Mouse (Mus musculus) gastrocnemius, postnatal 10 days (tissue): ENCODE measurements around the gene Rab9. TPM values are rescaled to one million over a fixed set of nuclear protein-coding genes. Genes with fewer than 3 reads are reported as not detected.
"Not testable (repeated sequence)": the region's sequence is repeated elsewhere in the genome, so short reads cannot be mapped to it uniquely, and the experiment has no call there.

Experiments used
- DNase-seq: peaks from one replicate; pipeline ENCODE4 v3.0.0; 2021; ENCODE audit warnings: mixed read lengths
- long read RNA-seq, 2 experiments: library from polyadenylated mRNA; stranded (forward); transcript quantifications; one replicate each; pipeline ENCODE4 v2.0.0; 2021
- total RNA-seq, 2 experiments: library from RNA; stranded (reverse); gene quantifications; 2 replicates each; pipeline ENCODE4 v1.2.3; 2021

The Rab9 gene
- total RNA-seq: 10 to 100 TPM; 20.2 to 20.4 TPM
- long read RNA-seq, experiment 1, transcript Rab9-202 (3 exons, 1,447 nt): major isoform, 12 of 13 reads
- long read RNA-seq, experiment 1, partial matches to known transcripts: 0 of 13 reads
- long read RNA-seq, experiment 1, other reads (novel, unspliced or antisense): 1 of 13 reads
- long read RNA-seq, experiment 2, transcript Rab9-202 (3 exons, 1,447 nt): major isoform, 19 of 19 reads
- long read RNA-seq, experiment 2, partial matches to known transcripts: 0 of 19 reads
- long read RNA-seq, experiment 2, other reads (novel, unspliced or antisense): 0 of 19 reads

DNA sequence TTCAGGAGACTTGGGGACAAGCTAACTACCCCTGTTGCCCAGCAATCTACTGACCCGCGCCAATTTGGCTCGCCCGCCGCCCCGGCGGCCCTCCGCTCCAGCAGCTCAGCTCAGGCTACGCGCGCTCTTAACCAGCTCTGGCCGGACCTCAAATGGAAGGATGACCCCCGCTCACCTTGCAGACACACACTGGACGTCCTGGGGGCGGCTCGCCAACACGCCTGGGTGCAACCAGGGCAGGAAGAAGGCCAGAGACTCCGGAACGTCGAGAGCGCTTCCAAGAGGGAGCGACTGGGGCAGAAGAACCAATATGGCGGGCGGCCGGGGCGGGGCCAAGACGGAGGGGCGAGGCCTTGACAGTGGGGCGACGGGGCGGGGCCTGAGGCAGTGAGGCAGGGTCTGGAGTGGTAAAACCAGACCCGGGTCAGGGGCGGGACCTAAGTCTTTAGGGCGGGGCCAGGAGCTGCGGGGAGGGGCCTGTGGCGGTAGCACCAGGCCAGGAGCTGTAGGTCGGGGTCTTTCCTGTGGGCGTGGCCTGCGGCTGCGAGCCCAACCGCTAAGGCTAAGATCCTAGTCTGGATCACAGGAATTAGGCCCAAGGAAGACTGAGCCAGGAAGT, at the start of gene Rab9:
Gene Rab9 (minus strand): TSS at position 503 of the 619 bp plus-strand sequence.
- peak; percentile 90 for DNase-seq

DNA sequence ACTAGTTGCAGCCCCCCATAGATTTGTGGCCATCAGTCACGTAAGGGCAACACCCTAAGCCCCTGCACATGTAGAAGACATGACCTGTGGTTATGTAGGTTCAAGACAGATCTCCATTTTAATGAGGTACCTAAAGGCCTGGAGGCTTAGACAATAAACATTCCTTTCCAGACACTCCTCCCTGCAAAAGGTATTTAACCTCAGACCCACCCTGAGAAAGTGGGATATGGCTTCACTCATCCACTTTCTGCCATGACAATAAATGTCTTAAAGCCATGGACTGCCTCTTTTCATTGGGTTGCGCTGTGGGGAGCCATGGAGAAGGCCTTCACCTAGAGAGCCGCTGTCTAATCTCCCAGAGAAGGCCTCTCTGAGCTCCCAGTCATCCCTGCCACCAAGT, 48.5 kb upstream of the Rab9 start:
- no peak for DNase-seq

DNA sequence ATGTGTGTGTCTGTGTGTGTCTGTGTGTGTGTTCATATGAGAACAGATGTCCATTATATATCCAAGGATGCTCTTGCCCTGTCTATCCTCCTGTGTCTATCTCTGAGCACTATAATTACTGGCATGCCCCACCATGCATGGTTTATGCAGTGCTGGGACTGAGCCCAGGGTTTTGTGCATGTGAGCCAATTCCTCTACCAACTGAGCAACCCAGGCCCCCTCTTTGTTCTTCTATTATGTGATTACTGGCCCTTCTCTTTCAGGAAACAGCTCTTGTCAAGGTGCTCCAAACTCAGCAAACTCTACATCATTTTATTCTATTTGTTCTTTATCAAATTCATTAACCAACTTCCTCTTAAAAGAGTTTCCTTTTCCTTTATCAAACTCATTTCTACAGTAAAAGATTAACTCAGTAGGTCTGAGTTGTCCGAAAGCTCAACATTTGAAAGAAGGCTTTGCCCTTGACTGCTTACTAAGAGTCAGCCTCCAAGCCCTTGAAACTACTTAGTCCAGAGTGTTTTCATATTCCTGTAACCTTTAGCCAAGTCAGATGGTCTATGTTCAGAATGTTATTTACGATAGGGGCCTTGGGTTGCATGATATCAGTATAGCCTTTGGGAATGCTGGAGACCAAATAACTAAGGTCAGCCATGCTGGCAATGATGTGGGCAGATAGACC, 46.1 kb upstream of the Rab9 start:
- DNase-seq: no peak

DNA sequence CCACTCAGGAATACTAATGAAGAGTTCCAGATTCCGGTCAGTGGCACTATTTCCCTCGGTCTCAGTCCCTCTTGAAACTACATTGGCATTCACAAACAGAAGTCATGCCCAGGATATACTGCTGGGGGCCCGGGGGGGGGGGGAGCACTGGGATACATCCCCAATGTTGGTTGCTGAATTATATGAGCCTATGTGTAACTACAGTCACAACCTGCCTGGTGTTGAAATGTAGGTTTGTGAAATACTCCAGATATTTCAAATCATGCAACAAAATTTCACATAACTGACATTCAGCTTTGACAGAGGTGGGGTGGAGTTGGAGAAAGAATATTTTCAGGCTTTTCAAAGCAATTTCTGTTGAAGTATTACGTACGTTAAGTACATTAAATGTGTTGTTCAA, 41.1 kb upstream of the Rab9 start:
- no peak for DNase-seq

DNA sequence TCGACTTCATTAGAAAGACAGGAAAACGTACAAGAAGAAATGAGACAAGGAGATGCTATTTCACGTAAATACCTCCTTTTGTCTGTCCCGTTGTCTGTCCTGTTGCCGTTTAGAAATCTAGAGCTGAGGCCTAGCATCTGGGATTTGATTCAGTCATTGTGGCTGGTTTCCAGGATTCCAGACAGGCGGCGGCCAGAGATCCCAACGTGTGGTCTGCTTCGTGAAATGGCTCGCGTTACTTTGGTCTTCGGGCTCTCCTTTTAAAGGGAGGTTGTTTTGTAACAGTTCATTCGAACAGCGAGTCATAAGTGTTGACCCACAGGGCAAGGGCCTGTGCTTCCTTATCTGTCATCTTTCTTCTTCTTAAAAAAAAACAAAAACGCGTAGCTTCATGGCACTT, 38.7 kb upstream of the Rab9 start, which contains the start of gene Tceanc:
Gene Tceanc (minus strand): TSS at position 223 of the 400 bp plus-strand sequence.
- DNase-seq: peak; percentile 12

DNA sequence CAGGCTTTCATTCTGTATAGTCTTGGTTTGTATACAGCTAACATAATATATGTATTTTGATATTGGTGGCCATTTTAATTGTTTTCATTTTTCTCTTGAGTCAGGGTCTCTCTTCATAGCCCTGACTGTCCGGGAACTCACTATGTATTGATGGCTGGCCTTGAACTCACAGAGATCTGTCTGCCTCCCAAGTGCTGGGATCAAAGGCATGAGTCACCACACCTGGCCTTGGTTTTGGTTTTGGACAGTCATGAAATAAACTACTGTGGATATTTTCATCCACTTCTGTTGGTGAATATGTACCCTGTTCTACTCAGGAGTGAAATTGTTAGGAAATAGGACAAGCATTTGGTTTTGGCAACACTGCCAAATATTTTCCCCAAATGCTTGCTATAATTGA, 37.0 kb upstream of the Rab9 start:
- no peak for DNase-seq

DNA sequence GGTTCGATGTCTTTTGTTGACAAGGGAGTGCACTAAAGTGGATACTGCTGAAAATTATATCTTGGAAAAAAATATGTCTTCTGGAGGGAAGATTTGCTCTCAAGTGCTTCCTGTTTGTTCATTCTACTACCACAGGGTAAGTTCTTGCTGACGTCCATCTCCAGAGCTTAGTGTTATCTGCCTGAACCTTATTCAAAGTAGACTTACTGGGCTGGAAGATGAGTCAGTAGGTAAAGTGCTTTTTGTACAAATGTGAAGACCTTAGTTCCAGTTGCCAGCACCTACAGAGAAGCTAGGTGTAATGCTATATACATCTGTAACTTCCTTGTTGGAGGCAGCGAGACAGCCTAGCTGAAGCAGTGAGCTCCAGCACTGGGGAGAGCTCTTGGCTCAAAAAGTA, 36.3 kb upstream of the Rab9 start:
- DNase-seq: no peak

DNA sequence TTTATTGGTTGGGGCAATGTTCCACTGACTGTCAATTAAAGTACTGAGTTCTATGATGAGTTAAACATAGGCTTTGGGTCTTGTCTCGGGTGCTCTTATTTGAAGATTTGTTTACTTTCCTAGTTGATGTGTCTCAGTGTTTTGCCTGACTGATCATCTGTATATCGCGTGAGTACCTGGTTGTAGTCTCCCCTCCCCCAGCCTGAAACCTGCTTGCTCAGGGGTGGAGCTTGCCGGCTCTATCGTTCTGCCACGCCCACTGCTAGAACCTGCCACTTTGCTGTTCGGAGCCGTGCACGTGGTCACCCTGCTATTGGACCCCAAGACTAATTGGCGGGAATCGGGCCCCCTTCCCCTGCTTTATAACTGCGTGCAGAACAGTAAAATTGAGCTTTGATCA, 34.4 kb upstream of the Rab9 start:
- DNase-seq: not testable (repeated sequence)

DNA sequence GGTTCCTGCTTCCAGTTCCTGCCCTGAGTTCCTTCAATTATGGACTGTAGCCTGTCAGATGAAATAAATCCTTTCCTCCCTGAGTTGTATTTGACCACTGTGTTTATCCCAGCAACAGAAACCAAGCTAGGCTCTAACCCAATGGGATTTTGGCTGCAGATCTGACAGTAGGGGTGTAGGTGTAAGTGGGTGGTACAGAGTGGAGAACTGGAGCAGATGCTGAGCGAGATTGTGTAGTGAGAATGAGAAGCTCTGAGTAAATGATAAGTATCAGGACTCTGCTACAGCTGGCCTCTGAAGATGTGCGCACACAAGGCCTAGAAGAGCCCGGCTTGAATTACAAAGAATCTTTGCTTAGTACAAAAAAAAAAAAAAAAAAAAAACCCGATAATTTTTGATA, 32.4 kb upstream of the Rab9 start:
- no peak for DNase-seq

DNA sequence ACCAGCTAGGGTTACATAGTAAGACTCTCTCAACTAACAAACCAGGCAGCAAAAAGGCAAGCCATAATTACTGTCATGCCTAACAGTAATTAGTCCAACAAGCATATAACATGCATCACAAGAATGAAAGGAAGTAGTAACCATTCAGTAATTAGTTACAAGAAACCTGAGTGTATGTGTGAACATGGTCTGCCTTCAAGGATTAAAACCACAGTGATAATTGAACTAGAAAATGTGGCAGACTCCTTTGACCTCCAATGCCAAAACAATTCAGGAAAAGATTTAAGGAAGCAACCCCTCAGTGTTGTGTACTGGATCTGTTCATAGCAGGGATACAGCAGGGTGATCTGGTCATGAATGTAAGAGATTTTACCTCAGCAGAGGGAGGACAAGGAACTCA, 31.4 kb upstream of the Rab9 start:
- no peak for DNase-seq

DNA sequence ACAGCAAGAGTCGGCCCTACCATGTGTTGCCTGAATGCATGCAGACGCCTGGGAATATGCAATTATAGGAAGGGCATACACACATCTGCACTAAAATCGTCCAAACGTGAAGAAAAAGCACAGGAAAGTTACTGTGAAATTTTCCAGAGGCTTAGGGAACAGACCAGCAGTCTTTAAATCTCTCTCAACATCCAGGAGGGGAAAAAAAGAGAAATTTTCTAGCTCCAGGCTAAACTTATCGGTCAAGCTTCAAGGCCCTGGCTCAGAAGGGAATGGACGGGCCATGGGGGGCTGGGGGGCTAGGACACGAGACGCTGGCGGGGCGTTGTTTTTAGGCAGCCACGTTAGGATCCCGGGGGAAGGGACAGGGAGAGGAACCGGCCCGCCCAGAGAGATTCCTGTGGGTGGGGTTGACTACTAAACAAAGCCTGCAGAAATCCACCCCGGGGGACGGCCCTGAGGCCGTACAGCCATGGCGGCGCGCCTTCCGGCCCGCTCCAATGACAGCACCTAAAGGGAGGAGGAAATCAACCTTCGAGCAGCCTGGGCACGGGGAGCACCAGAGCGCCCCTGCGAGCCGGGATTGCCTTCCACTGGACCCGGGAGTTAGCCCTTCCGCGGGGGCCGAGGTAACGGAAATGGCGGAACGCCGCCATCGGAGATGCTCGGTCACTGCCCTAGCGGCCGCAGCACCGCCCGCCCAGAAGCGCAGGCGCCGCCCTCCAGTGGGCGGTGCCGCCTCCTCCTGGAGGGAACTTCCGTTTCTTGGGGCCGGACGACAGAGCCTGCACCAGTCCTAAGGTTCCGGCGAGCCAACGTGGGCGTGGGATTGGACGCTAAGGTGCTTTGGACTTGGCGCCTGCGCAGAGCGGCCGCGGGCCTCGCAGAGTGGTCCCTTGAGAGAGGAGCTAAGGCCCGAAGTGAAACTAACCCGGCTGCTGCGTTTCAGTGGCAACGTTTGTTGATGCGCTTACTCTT, 30.4 kb upstream of the Rab9 start:
- DNase-seq: peak; percentile 87

DNA sequence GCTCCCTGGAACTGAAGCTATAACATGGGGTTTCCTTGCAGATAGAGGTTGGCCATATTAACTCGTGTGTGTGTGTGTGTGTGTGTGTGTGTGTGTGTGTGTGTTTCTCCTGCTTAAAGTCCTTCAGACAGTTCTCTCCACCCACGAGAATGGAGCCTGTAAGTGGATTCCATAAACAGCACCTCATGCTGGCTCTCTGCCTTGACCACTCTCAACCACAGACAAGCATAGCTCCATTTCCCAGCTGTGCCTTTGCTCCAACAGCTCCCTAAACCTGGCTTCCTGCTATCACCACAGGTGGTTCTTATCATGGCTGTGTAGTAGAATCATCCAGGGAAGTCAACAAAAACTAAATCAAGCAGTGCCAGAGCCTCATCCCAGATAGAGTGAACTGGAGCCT, 24.8 kb upstream of the Rab9 start:
- no peak for DNase-seq

DNA sequence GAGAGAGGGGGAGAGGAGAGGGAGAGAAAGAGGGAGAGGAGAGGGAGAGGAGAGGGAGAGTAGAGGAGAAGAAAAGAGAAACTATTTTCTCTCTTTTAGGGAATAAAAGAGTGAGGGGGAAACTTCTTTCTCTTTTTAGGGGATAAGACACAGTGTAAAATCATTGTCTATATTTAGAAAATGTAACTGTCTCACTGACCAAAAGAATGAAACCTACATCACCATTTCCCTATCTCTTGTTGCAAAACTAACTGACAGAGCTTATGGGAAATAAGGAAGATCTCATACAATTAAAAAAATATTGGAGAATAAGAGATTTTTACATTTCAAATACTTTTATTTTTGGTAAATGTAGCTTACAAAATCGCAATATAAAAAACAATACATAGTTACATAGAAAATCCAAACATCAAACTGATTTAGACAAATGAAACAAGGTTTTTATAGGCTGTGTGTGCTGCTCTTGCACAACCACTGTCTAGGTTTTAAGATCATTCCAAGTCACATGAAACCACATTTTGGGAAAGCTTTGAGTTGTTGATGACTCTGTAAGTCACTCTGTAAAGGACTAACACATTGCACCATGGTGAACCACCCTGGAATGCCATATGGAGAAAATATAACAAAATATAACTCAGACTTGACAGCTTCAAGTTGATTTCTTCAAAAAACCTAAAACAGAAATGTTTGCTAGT, 20.0 kb upstream of the Rab9 start:
- DNase-seq: no peak

DNA sequence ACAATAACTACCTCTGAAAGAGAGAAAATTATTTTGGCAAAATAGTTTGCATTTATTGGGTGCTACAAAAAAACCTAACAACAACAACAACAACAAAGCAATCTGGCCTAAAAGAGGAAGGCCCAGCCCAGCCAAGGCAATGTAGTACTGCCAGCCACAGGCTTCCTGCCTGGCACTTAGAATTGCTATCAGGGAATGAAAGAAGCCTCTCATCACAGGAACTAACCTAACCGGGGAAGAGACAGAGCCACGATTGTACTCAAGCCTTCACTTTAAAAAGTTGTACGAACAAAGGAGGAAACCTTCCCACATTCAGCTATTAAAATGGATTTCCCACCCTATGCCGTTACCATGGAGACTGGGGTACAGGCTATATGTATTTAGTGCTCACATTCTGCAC, 18.1 kb upstream of the Rab9 start:
- no peak for DNase-seq

DNA sequence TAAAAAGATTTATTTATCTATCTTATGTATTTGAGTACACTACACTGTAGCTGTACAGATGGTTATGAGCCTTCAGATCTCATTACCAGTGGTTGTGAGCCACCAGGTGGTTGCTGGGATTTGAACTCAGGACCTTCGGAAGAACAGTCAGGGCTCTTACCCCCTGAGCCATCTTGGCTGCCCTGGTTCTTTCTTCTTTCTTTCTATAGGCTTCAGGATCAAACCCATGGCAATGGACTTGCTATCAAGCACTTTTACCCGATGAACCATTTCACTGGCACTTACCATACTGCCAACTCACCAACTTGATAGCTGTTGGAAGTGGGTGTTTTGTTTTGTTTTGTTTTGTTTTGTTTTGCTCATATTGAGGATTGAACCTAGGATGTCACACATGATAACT, 15.4 kb upstream of the Rab9 start:
- DNase-seq: no peak

DNA sequence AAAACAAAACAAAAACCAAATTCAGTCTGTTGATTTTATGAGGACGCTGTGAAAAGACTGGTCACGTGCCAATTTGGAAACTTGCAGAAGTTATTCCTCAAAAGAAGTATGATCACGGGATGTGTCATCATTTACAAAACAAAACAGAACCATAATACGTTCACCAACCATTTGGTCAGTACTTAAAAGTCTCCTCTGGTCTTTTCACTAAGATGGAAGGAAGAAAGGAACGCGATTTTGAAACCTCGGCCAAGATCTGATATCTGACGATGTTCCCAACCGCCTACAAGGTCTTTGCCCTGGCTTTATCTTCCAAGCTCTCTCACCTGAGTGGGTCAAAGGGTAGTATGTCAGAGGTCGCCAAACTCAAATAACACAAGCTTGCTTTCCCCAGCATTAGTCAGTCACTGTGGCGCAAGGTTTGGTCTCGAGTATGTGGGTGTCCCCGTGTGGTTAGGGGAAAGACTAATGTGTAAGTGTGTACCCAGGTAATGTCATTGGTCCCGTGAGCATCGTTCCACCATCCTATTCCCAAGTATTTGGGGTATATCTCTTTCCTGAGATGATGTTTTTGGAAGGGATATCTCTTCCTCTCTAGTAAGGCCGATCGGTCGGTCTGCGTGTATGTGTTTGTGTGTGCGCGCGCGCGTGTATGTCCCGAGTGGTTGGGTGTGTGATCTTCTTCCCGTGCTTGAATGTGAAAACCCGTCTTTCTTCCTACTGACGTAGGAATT, 869 bp downstream of the Rab9 start:
- DNase-seq: no peak

DNA sequence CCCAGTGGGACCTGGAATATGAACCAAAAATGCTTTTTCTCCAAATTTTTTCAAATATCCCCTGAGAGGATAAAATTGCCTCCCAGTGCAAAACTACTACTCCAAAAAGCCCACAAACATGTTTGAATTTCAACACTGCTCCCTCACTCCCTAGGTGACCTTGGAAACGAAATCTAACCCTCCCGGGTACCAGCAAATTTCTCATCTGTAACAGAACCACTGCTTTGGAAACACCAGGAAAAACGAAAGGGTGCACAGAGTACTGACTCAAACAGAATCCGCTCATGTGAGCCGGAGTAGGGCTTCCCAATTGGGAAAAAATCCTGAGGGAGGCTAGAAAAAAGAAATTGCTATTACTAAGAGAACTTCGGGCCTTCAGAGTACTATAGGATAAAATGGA, 2.3 kb downstream of the Rab9 start:
- no peak for DNase-seq

DNA sequence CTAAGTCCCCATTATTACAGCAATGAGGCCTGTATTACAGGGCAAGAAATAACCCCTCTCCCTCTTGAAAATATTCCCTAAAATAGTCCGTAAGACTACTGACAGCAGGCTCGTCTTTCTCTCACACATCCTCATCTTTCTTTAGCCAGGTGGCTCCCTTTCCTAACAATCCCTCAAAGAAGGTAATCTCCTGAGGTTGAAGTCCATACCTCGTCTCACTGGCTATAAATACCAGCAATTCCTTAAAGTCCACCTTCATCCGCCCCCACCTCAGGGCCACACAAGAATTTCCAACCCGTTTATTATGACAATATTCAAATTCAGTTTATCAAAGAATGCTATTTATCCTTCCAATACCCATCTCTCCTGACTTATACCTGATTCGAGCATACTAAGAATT, 7.1 kb downstream of the Rab9 start:
- no peak for DNase-seq

DNA sequence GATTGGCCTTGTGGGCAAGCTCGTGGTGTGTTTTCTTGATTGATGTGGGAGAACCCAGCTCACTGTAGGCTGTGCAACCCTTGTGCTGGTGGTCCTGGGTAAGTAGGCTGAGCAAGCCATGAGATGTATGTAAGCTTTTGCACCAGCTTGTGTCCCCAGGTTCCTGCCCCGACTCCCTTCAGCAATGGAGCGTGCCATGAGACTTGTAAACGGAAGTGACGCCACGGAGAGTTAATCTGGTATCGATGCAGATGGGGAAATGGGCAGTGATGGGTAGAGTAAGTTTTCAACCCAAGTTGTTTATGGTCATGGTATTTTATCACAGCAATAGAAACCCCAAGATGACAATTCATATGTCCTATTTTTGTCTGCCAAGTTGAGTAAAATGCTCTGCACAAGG, 11.3 kb downstream of the Rab9 start:
- no peak for DNase-seq

DNA sequence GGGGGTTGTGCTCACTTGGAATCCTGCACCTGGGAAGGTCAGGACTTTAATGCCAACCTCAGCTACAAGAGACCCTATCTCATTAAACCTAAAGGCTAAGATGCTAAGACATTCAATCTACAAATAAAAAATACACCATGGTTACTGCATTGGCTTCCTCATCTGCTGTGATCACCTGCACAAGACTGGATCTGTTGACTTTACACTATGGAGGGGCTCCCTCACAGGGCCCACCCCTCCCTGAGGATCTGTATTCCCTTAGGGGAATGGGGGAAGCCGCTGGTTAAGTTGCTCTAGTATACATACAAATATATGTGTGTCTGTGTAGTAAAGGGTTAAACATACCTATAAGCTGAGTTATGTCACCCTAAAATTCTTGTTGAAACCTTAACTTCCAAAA, 24.1 kb downstream of the Rab9 start:
- no peak for DNase-seq

DNA sequence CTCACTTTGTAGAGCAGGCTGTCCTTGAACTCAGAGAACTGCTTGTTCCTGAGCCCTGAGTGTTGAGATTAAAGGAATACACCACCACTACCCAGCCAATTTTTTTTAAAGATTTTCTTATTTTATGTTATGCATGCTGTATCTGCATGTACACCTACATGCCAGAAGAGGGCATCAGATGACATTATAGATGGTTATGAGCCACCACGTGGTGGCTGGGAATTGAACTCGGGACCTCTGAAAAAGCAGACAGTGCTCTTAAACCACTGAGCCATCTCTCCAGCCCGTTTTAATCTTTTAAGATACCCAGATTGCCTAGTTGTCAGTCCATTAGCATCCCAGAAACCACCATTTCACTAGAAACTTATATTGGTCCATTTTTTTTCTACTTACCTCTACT, 25.3 kb downstream of the Rab9 start:
- no peak for DNase-seq
